Mouse (Mus musculus): ENCODE measurements around the gene Gm10428.

Gene Gm10428

DNA sequence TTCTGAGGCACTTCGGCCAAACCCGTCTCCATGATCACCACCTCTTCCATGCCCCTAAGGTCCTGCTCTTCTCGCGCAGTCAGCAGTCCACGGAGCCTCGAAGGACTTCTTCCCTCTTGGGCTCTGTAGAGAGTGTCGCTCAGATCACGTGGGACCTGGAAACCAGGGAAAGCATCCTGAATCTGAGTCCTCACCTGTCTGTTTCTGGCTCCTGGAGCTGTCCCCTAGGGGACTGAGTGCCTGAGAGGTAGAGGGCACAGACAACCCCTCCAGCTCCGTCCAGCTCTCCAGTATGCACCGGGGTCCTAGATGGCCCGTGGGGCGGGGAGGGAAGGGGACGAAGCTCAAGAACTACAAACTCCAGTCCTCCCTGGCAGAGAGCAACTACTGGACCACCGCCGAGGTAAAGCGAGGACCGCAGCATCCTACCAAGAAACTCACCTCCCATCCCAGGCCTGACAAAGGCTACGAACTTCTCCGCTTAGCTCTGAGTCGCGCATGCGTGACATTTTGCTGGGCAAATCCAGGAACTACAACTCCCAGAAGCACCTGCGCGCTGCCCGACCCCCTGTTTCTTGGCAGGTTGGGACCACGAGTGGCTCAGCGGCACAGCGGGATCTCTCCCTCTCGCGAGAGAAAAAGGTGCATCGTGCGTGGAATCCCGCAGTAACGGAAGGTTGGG lies 36.2 kb downstream of the Gm10428 start, which contains the start of gene Zfp286:
TSS of gene Zfp286 (minus strand) at position 528 of the 682 bp plus-strand sequence.
- DNase-seq (ENCODE audit: low read depth, low spot score), result peak; percentile 92

DNA sequence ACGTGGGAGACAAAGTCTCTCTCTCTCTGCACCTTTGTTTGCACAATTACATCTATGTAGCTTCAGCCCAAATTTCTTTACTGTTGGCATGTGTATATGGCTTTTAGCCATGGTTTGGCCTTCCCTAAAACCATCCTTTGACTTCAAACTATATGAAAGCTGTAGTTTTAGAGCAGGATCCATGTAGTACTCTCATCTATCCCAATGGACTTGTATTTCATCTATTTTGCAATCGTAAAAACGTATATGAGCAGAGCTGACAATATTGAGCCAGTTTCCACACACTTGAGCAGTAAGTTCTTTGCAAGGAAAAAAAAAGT lies 36.7 kb downstream of the Gm10428 start:
- no peak for DNase-seq (ENCODE audit: low read depth, low spot score)

Data from telencephalon, adult 2 months (tissue).